Mouse (Mus musculus) stomach, postnatal 0 days (tissue): ENCODE data around the gene Gm29609. TPM values are rescaled to one million over a fixed set of nuclear protein-coding genes. Genes with fewer than 3 reads are reported as not detected.

Experiments used
- ATAC-seq: fragments of 200-750 bp; cut with Nextera tagmentation; 2 replicates; pipeline ENCODE4 v1.8.0; 2017; ENCODE audit not compliant: low FRiP score, low TSS enrichment
- DNase-seq: peaks from one replicate; pipeline ENCODE4 v3.0.0-alpha.2; 2016; ENCODE audit warnings: low spot score
- H3K27ac ChIP-seq: fragments of 300-500 bp; sonication (generic); replicated peaks from 2 replicates; pipeline ENCODE4 v1.5.1; 2014; ENCODE audit warnings: mild to moderate bottlenecking, control low read depth
- H3K27me3 ChIP-seq: fragments of 300-500 bp; sonication (generic); 2 replicates; pipeline ENCODE4 v1.6.1; 2014; ENCODE audit warnings: low read length; ENCODE audit not compliant: control insufficient read depth, insufficient read depth
- H3K36me3 ChIP-seq: fragments of 300-500 bp; sonication (generic); 2 replicates; pipeline ENCODE4 v1.6.1; 2014; ENCODE audit warnings: low read length, mixed read lengths; ENCODE audit not compliant: control insufficient read depth, insufficient read depth
- H3K4me1 ChIP-seq: fragments of 300-500 bp; sonication (generic); replicated peaks from 2 replicates; pipeline ENCODE4 v1.6.1; 2014; ENCODE audit warnings: antibody characterized with exemption; ENCODE audit not compliant: control insufficient read depth, insufficient read depth
- H3K4me2 ChIP-seq: fragments of 300-500 bp; sonication (generic); replicated peaks from 2 replicates; pipeline ENCODE4 v1.6.1; 2014; ENCODE audit warnings: low read depth, mild to moderate bottlenecking, control low read depth, moderate library complexity
- H3K4me3 ChIP-seq: fragments of 300-500 bp; sonication (generic); 2 replicates; pipeline ENCODE4 v1.5.1; 2014; ENCODE audit warnings: low read depth, low read length, control low read depth
- H3K9ac ChIP-seq: fragments of 300-500 bp; sonication (generic); 2 replicates; pipeline ENCODE4 v1.6.1; 2014; ENCODE audit warnings: mild to moderate bottlenecking, low read length, control low read depth, mixed read lengths
- H3K9me3 ChIP-seq: fragments of 300-500 bp; sonication (generic); 2 replicates; pipeline ENCODE4 v1.6.1; 2016; ENCODE audit warnings: low read length; ENCODE audit not compliant: control insufficient read depth
- CTCF ChIP-seq: IDR thresholded peaks from 2 replicates; pipeline ENCODE4 v1.5.1; 2016; ENCODE audit warnings: antibody characterized with exemption, low read depth, mild to moderate bottlenecking, moderate library complexity
- EP300 ChIP-seq: optimal IDR thresholded peaks from 2 replicates; pipeline ENCODE3; 2016; ENCODE audit warnings: antibody characterized with exemption
- WGBS: fragments of 180-500 bp; shearing (Covaris S2); extraction: QIAGEN DNeasy Blood & Tissue Kit; methylation state at CpG from one replicate; pipeline ENCODE4 v1.1.7; 2014; 5-methylcytosine and 5-hydroxymethylcytosine counted together
- polyA plus RNA-seq: library from polyadenylated mRNA; unstranded; fragments of >200 nt; fragmentation: Nextera tagmentation; extraction: Ambion mirVana; gene quantifications from 2 replicates; pipeline ENCODE4 v1.2.1, GENCODE M21; 2015

Gm29609 gene
- polyA plus RNA-seq, 1 experiment from 2014 or later = 0.57 TPM

DNA sequence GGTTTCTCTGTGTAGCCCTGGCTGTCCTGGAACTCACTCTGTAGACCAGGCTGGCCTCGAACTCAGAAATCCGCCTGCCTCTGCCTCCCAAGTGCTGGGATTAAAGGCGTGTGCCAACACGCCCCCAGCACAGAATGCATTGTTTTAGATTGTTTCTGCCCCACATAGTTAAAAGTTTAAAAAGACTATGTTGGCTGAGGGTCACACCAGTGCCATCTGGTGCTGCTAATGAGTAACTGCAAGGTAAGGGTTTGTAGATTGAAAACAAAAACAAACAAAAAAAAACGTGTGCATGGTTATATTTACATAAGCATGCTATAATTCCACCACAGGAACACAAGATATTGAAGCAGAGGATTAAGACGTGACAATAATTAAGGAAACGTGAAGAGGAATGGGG lies 68.9 kb downstream of the Gm29609 start:
- Histone ChIP-seq H3K27ac (no peak overlapping the region), H3K4me2 (no peak overlapping the region), H3K4me3 (no peak overlapping the region), H3K36me3 (no peaks in the 10 kb centered on the region), H3K4me1 (no peaks in the 10 kb centered on the region), H3K27me3 (no peaks in the 10 kb centered on the region), H3K9ac (no peak overlapping the region), H3K9me3 (no peaks in the 10 kb centered on the region)
- DNase-seq (no peak), ATAC-seq (no peak)
- WGBS = 28% methylated on average over 7 of the region's 7 CpGs
- TF ChIP-seq CTCF = peak; percentile 71
- no peak for TF ChIP-seq EP300

DNA sequence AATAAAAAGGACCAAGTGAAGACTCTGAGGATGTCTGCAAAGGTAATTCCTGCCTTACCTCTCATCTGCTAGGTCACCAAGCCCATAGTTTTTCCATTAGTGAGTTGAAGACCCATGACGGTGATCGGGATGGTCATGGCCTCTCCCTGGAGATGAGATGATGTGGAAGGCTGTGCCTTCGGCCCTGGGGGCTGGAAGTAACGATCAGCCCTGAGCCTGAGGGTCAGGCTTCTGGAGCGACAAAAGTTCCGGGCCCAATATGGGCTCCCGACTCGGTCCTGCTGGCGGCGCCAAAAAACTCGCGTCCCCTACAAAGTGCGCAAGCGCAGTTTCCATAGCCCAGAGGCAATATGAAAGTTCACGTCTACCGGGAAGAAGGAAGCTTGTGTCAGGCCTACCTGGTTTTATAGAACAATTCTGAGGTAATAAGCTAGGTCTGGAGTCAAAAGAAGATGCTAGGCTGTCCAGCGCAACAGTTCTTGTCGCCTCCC lies 71.7 kb downstream of the Gm29609 start, which contains the start of gene Slc30a3:
TSS of gene Slc30a3 (minus strand) at position 238 of the 491 bp plus-strand sequence.
- Histone ChIP-seq H3K27me3 (no peaks in the 10 kb centered on the region), H3K9me3 (no peaks in the 10 kb centered on the region), H3K4me2 (no peak within 1 kb of the TSS), H3K27ac (no peak within 1 kb of the TSS), H3K4me1 (no peaks in the 10 kb centered on the region), H3K4me3 (no peak within 1 kb of the TSS), H3K9ac (no peak within 1 kb of the TSS), H3K36me3 (no peaks in the 10 kb centered on the region)
- WGBS = 91% methylated on average over 18 of the region's 18 CpGs
- no peak for ATAC-seq
- TF ChIP-seq EP300 (no peak), CTCF (no peak)
- DNase-seq = no peak

DNA sequence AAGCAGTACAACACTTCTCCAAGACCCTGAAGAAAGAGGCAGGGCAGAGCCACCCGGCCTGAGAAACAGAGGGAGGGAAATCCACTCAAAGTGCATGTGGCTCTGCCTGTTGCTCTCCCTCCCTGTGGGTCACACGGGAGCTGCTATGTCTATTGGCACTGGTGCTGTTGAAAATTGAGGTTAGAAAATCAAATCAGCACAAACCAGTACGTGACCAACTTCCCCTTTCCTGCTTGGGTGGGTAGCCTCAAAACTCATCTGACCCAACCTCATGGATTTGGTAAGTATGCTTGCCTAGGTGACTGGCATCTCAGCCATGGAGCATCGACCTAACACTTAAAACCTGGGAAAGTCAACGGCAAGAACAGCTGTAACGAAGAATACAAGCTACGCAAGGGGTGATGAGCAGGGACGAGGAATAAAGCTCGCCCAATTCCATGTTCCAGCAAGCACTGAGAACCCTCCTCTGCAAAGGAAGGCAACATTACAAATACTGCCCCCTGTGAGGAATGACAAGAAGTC lies 73.8 kb downstream of the Gm29609 start, which contains the start of gene Dnajc5g:
TSS of gene Dnajc5g (plus strand) at position 472 of the 522 bp plus-strand sequence.
- no peak for ATAC-seq
- H3K9ac ChIP-seq = no peak within 1 kb of the TSS
- TF ChIP-seq EP300 (no peak), CTCF (no peak)
- H3K27me3 ChIP-seq = no peaks in the 10 kb centered on the region
- H3K4me1 ChIP-seq = no peaks in the 10 kb centered on the region
- H3K27ac ChIP-seq = no peak within 1 kb of the TSS
- no peak within 1 kb of the TSS for H3K4me3 ChIP-seq
- H3K4me2 ChIP-seq = no peak within 1 kb of the TSS
- no peak for DNase-seq
- no peaks in the 10 kb centered on the region for H3K36me3 ChIP-seq
- H3K9me3 ChIP-seq = no peaks in the 10 kb centered on the region
- WGBS = 83% methylated on average over 9 of the region's 9 CpGs

DNA sequence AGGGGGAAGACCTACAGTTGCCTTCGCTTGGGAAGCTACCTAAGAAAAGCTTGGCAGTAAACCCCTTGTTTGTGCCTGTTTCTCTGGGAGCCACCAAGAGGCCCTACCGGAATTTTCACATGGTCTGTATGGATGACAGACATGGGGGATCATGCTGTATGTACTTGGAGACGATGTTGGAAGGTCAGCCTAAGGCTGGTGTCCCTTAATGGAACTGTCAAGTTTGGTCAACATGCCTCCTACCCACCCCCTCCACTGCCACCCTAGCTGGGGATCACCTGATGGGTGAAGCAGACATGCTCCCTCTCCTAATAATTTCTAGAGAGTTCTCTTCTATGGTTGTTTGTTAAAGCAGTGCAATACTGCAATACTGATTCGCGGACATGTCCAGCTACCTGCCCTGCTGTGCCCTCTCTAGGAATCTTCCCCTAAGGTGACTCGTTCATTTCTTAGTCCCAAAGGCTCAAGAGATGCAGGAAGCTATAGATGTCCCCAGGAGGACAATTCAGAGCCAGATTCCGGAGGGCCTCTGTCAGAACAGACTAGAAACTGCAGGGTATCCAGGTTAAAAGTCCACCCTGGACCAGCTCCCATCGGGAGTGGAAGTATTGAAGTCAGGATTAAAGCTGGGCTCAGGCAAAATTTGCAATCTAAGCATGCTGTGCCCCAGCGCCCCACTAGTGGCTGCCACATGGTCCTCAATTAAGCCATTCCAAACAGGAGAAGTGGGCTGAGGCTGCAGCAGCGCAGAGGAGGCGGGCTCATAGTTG lies 83.8 kb downstream of the Gm29609 start:
- no peak overlapping the region for H3K27ac ChIP-seq
- TF ChIP-seq CTCF (no peak), EP300 (no peak)
- H3K27me3 ChIP-seq = peaks cover 31% of the 10 kb centered on the region
- H3K4me1 ChIP-seq = peaks cover 4% of the 10 kb centered on the region
- 30% methylated on average over 11 of the region's 11 CpGs for WGBS
- DNase-seq = no peak
- no peaks in the 10 kb centered on the region for H3K9me3 ChIP-seq
- peak overlapping the region; percentile 47 for H3K4me2 ChIP-seq
- no peak overlapping the region for H3K9ac ChIP-seq
- ATAC-seq = no peak
- H3K4me3 ChIP-seq = peak overlapping the region; percentile 31; the same call in 1 of the 2 replicates
- no peaks in the 10 kb centered on the region for H3K36me3 ChIP-seq

DNA sequence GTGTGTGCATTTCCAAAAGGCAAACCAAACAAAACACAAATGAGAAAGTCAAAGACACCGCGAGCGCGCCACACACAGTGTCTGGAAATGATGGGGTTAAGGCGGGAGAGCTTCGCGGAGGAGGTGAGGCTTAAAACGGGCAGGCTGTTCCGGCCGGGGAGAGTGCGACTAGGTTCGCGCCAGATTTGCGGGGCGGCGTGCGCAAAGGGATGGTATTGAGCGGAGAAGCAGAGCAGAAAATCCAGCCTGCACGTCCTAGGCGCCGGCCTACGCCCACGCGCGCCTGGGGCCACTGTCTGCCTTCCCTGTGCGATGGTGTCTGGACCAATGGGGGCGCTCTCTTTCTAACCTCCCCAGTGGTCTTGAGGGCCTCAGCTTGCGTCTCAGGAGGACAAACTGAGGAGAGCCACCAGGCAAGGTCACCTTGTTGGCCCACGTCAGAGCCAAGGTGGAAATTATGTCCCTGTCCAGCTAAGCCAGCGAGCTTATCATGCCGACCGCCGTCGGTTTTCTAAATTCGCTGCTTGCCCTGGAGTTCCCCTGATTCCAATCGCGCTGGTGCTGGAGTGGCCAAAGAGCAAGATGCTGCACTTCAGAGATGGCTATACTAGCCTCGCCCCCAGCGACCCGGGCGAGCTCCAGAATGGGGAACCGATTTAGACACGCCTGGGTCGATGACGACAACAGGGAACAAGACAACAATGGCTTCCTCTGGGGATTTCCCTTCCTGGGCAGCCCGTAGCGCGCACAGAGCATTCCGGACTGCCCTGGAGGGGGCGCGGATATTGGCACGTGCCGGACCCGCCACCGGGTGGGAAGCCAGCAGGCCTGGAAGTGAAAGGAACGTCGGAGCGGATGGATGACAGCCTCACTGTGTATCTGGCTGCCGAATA lies 84.7 kb downstream of the Gm29609 start:
- WGBS = under 1% methylated on average over 59 of the region's 59 CpGs
- Histone ChIP-seq H3K27me3 (peaks cover 31% of the 10 kb centered on the region), H3K4me3 (peak overlapping the region; percentile 31), H3K4me2 (peak overlapping the region; percentile 47), H3K9me3 (no peaks in the 10 kb centered on the region), H3K4me1 (peaks cover 4% of the 10 kb centered on the region), H3K9ac (no peak overlapping the region), H3K27ac (no peak overlapping the region), H3K36me3 (no peaks in the 10 kb centered on the region)
- ATAC-seq (peak; percentile 31; the same call in 1 of the 2 replicates), DNase-seq (peak; percentile 46)
- TF ChIP-seq EP300 (no peak), CTCF (peak; percentile 41)

Other genes starting within 250 kb of the Gm29609 start
- gene Cgref1, start 234.3 kb downstream of the Gm29609 start, polyA plus RNA-seq = 22.5 and 24.8 TPM in 2 replicates
- gene Preb, start 219.6 kb downstream of the Gm29609 start, polyA plus RNA-seq = 88.1 and 93.1 TPM in 2 replicates
- 4.3 and 4.5 TPM in 2 replicates for gene Tcf23, start 211.2 kb downstream of the Gm29609 start, polyA plus RNA-seq
- 192 and 197 TPM in 2 replicates for gene Atraid, start 131.6 kb downstream of the Gm29609 start, polyA plus RNA-seq
- 4.2 TPM in 2 replicates for gene Slc5a6, start 131.0 kb downstream of the Gm29609 start, polyA plus RNA-seq
- gene Cad, start 125.1 kb downstream of the Gm29609 start, polyA plus RNA-seq = 4.9 and 6.1 TPM in 2 replicates
- gene Dnajc5g, start 73.6 kb downstream of the Gm29609 start, polyA plus RNA-seq = not detected in 2 replicates
- gene Slc30a3, start 71.7 kb downstream of the Gm29609 start, polyA plus RNA-seq = 0.11 TPM in 1 of 2 replicates, not detected in the other
- gene Trim54, start 63.2 kb downstream of the Gm29609 start, polyA plus RNA-seq = 0.06 TPM in 1 of 2 replicates, not detected in the other
- gene Ucn, start 41.1 kb downstream of the Gm29609 start, polyA plus RNA-seq = not detected in 2 replicates
- 29.4 and 29.6 TPM in 2 replicates for gene Mpv17, start 25.7 kb downstream of the Gm29609 start, polyA plus RNA-seq
- 19.9 and 25.1 TPM in 2 replicates for gene Gtf3c2, start 233 bp upstream of the Gm29609 start, polyA plus RNA-seq
- gene Snx17, start 13.3 kb upstream of the Gm29609 start, polyA plus RNA-seq = 80.3 and 83.2 TPM in 2 replicates
- gene Eif2b4, start 13.5 kb upstream of the Gm29609 start, polyA plus RNA-seq = 44.2 and 47.7 TPM in 2 replicates
- gene Zfp513, start 22.4 kb upstream of the Gm29609 start, polyA plus RNA-seq = 4.8 and 5.3 TPM in 2 replicates
- 57.8 and 59.4 TPM in 2 replicates for gene Ppm1g, start 40.8 kb upstream of the Gm29609 start, polyA plus RNA-seq
- gene Nrbp1, start 61.0 kb upstream of the Gm29609 start, polyA plus RNA-seq = 95.3 and 95.9 TPM in 2 replicates
- gene Gm9970, start 61.3 kb upstream of the Gm29609 start, polyA plus RNA-seq = 0.38 and 1.0 TPM in 2 replicates
- gene Krtcap3, start 71.8 kb upstream of the Gm29609 start, polyA plus RNA-seq = 75.2 and 78.2 TPM in 2 replicates
- gene Ift172, start 111.2 kb upstream of the Gm29609 start, polyA plus RNA-seq = 20.0 and 20.3 TPM in 2 replicates
- gene Fndc4, start 116.2 kb upstream of the Gm29609 start, polyA plus RNA-seq = 12.8 and 13.7 TPM in 2 replicates
- 0.08 and 0.29 TPM in 2 replicates for gene Gckr, start 117.5 kb upstream of the Gm29609 start, polyA plus RNA-seq